Mouse (Mus musculus): ENCODE results near the gene Ccdc77.

GRCm38 (mm10) chr6:120395622-120396345 is 31.6 kb upstream of the Ccdc77 start:
- TF ChIP-seq POLR2A (IDR thresholded peaks at IDR 0.05; ENCODE audit: extremely low read depth, insufficient read depth, low read length), result no peak
- no peak for TF ChIP-seq CTCF (IDR thresholded peaks at IDR 0.05; ENCODE audit: extremely low read depth, insufficient read depth, low read length)

All from cortical plate, adult 2 months (tissue).